ENCODE assay signal across 22 mouse cellular contexts in the genomic region with DNA sequence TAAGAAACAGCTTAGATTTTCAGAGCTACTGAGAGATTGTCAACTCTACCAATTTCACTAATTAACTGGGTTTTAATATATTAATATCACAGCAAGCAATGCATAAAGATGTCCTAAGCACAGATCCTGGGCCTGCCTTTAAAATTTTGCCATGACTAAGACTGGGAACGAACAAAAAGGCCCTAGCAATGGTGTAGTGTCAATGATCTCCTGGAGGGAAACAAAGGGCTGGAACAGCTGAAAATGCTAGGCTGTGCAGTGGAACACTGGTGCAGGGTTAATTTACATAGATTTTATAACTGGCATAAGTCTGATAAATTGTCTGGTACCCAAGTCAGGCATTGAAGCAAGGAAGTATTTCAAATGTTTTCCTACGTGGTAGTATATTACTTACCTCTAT.
A peak's percentile ranks its signal among the peaks of the same experiment; 100 is the strongest.
DNase-seq lines count a peak whose midpoint lies in the region; ATAC-seq and TF ChIP-seq lines count a peak whose summit lies in the region.
"Had no signal": no experiment of that assay in that cellular context is flagged by ENCODE, and none has a peak within 500 bp of the region (broad histone marks: within the 10 kb centered on the region; RNA-seq: fewer than 3 reads in every experiment).

No protein-coding gene starts in this region.

- H3K36me3 ChIP-seq in hindbrain, embryonic 13.5 days = peaks cover 11% of the 10 kb centered on the region
- H3K36me3 ChIP-seq in hindbrain, postnatal 0 days (ENCODE audit: insufficient read depth, low read length) = peaks cover 7% of the 10 kb centered on the region
- peaks cover 7% of the 10 kb centered on the region for H3K36me3 ChIP-seq in midbrain, embryonic 12.5 days
- H3K36me3 ChIP-seq in midbrain, embryonic 10.5 days = peaks cover 10% of the 10 kb centered on the region; the same call in 1 of the 2 replicates
- peaks cover 14% of the 10 kb centered on the region for H3K36me3 ChIP-seq in midbrain, embryonic 14.5 days (ENCODE audit: control insufficient read depth, insufficient read depth, low read length)
- H3K36me3 ChIP-seq: embryonic facial prominence, embryonic 15.5 days; heart, embryonic 12.5 days; intestine, embryonic 15.5 days; liver, embryonic 13.5 days had no signal

- no peak for DNase-seq in hindbrain, postnatal 0 days (ENCODE audit: low spot score)
- no peak for DNase-seq in midbrain, embryonic 10.5 days (ENCODE audit: low spot score)
- DNase-seq in midbrain, embryonic 14.5 days = no peak
- no peak for DNase-seq in thymus, postnatal 0 days (ENCODE audit: low spot score)
- no peak for DNase-seq in frontal cortex, postnatal 14 days (ENCODE audit: low spot score in 2 of 2)
- DNase-seq: adrenal gland, postnatal 25 days; cerebellum, adult 8-10 months; gastrocnemius, postnatal 14 days; heart, adult 18-20 months; heart, postnatal 10 days; kidney, postnatal 25 days; liver, embryonic 13.5 days; lung, adult 2 months; lung, postnatal 14 days; thymus, adult 18-20 months had no signal

- H3K27me3 ChIP-seq in hindbrain, embryonic 13.5 days = no peaks in the 10 kb centered on the region
- no peaks in the 10 kb centered on the region for H3K27me3 ChIP-seq in hindbrain, postnatal 0 days (ENCODE audit: insufficient read depth, low read length)
- no peaks in the 10 kb centered on the region for H3K27me3 ChIP-seq in midbrain, embryonic 12.5 days
- no peaks in the 10 kb centered on the region for H3K27me3 ChIP-seq in midbrain, embryonic 10.5 days (ENCODE audit: low read depth, poor library complexity, severe bottlenecking)
- no peaks in the 10 kb centered on the region for H3K27me3 ChIP-seq in midbrain, embryonic 14.5 days (ENCODE audit: control insufficient read depth, insufficient read depth, low read length)
- H3K27me3 ChIP-seq: embryonic facial prominence, embryonic 15.5 days; heart, embryonic 12.5 days; intestine, embryonic 15.5 days; liver, embryonic 13.5 days had no signal

- H3K4me2 ChIP-seq in hindbrain, embryonic 13.5 days = no peak overlapping the region
- no peak overlapping the region for H3K4me2 ChIP-seq in hindbrain, postnatal 0 days (ENCODE audit: low read depth, low read length)
- H3K4me2 ChIP-seq in midbrain, embryonic 12.5 days (replicated peaks) = no peak overlapping the region
- H3K4me2 ChIP-seq in midbrain, embryonic 14.5 days (ENCODE audit: low read length) = no peak overlapping the region
- H3K4me2 ChIP-seq: embryonic facial prominence, embryonic 15.5 days; heart, embryonic 12.5 days; intestine, embryonic 15.5 days; liver, embryonic 13.5 days had no signal

- H3K9ac ChIP-seq in hindbrain, embryonic 13.5 days = no peak overlapping the region
- H3K9ac ChIP-seq in hindbrain, postnatal 0 days (replicated peaks; ENCODE audit: low read length) = no peak overlapping the region
- H3K9ac ChIP-seq in midbrain, embryonic 12.5 days (replicated peaks) = no peak overlapping the region
- H3K9ac ChIP-seq in midbrain, embryonic 14.5 days (replicated peaks; ENCODE audit: low read length) = no peak overlapping the region
- H3K9ac ChIP-seq: embryonic facial prominence, embryonic 15.5 days; heart, embryonic 12.5 days; intestine, embryonic 15.5 days; liver, embryonic 13.5 days had no signal

- peaks cover 28% of the 10 kb centered on the region for H3K4me1 ChIP-seq in hindbrain, embryonic 13.5 days (replicated peaks)
- 0 out of 2 replicates have a peak, but pooled peaks cover 5% of the 10 kb centered on the region for H3K4me1 ChIP-seq in hindbrain, postnatal 0 days (ENCODE audit: insufficient read depth, low read length)
- peaks cover 21% of the 10 kb centered on the region for H3K4me1 ChIP-seq in midbrain, embryonic 12.5 days
- peaks cover 18% of the 10 kb centered on the region; the same call in 1 of the 2 replicates for H3K4me1 ChIP-seq in midbrain, embryonic 10.5 days
- H3K4me1 ChIP-seq in midbrain, embryonic 14.5 days (ENCODE audit: control insufficient read depth, insufficient read depth, low read length) = peaks cover 18% of the 10 kb centered on the region
- H3K4me1 ChIP-seq in olfactory bulb, adult 2 months (ENCODE audit: control insufficient read depth, insufficient read depth, low read length) = no peaks in the 10 kb centered on the region
- H3K4me1 ChIP-seq: embryonic facial prominence, embryonic 15.5 days; heart, embryonic 12.5 days; intestine, embryonic 15.5 days; liver, embryonic 13.5 days had no signal

- no peak for TF ChIP-seq CTCF in hindbrain, postnatal 0 days (IDR thresholded peaks at IDR 0.05; ENCODE audit: low read depth)
- no peak for TF ChIP-seq CTCF in olfactory bulb, adult 2 months (IDR thresholded peaks at IDR 0.05; ENCODE audit: insufficient read depth, low read depth, low read length)

- no peak for ATAC-seq in hindbrain, embryonic 13.5 days (ENCODE audit: low FRiP score)
- no peak for ATAC-seq in hindbrain, postnatal 0 days
- ATAC-seq in midbrain, embryonic 12.5 days (ENCODE audit: low FRiP score, low read depth) = 0 out of 2 replicates have a peak, but pooled peaks have one; percentile 38
- no peak for ATAC-seq in midbrain, embryonic 14.5 days (ENCODE audit: low FRiP score, low TSS enrichment)
- ATAC-seq: intestine, embryonic 15.5 days had no signal

- peak overlapping the region; percentile 62 for H3K27ac ChIP-seq in hindbrain, embryonic 13.5 days
- H3K27ac ChIP-seq in hindbrain, postnatal 0 days = no peak overlapping the region
- H3K27ac ChIP-seq in midbrain, embryonic 12.5 days (replicated peaks) = 0 out of 2 replicates have a peak overlapping the region, but pooled peaks have one; percentile 15
- no peak overlapping the region for H3K27ac ChIP-seq in midbrain, embryonic 10.5 days (replicated peaks)
- H3K27ac ChIP-seq in midbrain, embryonic 14.5 days (replicated peaks; ENCODE audit: low read depth, low read length) = peak overlapping the region; percentile 15; the same call in 1 of the 2 replicates
- H3K27ac ChIP-seq in olfactory bulb, adult 2 months (ENCODE audit: insufficient read depth, low read depth, low read length) = peak overlapping the region; percentile 29; the same call in 1 of the 2 replicates
- H3K27ac ChIP-seq: embryonic facial prominence, embryonic 15.5 days; hindbrain, embryonic 10.5 days; intestine, embryonic 15.5 days; liver, embryonic 13.5 days had no signal

- no peaks in the 10 kb centered on the region for H3K9me3 ChIP-seq in hindbrain, embryonic 13.5 days
- no peaks in the 10 kb centered on the region for H3K9me3 ChIP-seq in hindbrain, postnatal 0 days (ENCODE audit: low read length)
- H3K9me3 ChIP-seq in midbrain, embryonic 12.5 days = no peaks in the 10 kb centered on the region
- H3K9me3 ChIP-seq in midbrain, embryonic 10.5 days (replicated peaks) = no peaks in the 10 kb centered on the region
- no peaks in the 10 kb centered on the region for H3K9me3 ChIP-seq in midbrain, embryonic 14.5 days (ENCODE audit: control insufficient read depth, low read length)
- H3K9me3 ChIP-seq: embryonic facial prominence, embryonic 15.5 days; heart, embryonic 12.5 days; hindbrain, embryonic 10.5 days; intestine, embryonic 15.5 days; liver, embryonic 13.5 days had no signal

- H3K4me3 ChIP-seq in hindbrain, embryonic 13.5 days = no peak overlapping the region
- no peak overlapping the region for H3K4me3 ChIP-seq in hindbrain, postnatal 0 days (ENCODE audit: low read length)
- H3K4me3 ChIP-seq in midbrain, embryonic 12.5 days = no peak overlapping the region
- no peak overlapping the region for H3K4me3 ChIP-seq in midbrain, embryonic 10.5 days
- no peak overlapping the region for H3K4me3 ChIP-seq in midbrain, embryonic 14.5 days (replicated peaks; ENCODE audit: low read depth, low read length)
- no peak overlapping the region for H3K4me3 ChIP-seq in olfactory bulb, adult 2 months (ENCODE audit: insufficient read depth, low read depth, low read length)
- H3K4me3 ChIP-seq: embryonic facial prominence, embryonic 15.5 days; heart, embryonic 12.5 days; hindbrain, embryonic 10.5 days; intestine, embryonic 15.5 days; liver, embryonic 13.5 days had no signal

- WGBS in hindbrain, embryonic 13.5 days = 42% methylated on average over 2 of the region's 2 CpGs
- WGBS in hindbrain, postnatal 0 days = 42% methylated on average over 2 of the region's 2 CpGs
- WGBS in midbrain, embryonic 12.5 days = 59% methylated on average over 2 of the region's 2 CpGs
- 71% methylated on average over 2 of the region's 2 CpGs for WGBS in midbrain, embryonic 10.5 days
- WGBS in midbrain, embryonic 14.5 days = 44% methylated on average over 2 of the region's 2 CpGs
- WGBS in olfactory bulb, adult 2 months = 51% methylated on average over 2 of the region's 2 CpGs

- no peak for TF ChIP-seq POLR2A in olfactory bulb, adult 2 months (IDR thresholded peaks at IDR 0.05; ENCODE audit: insufficient read depth, low read depth, low read length)

Comparison
In these comparisons a context has a peak if more than half of its experiments do, and no peak if none do; other contexts are left out.
1. H3K27ac ChIP-seq: peak in hindbrain, embryonic 13.5 days (single experiment), midbrain, embryonic 12.5 days (single experiment), midbrain, embryonic 14.5 days (single experiment) and olfactory bulb, adult 2 months (single experiment); none in hindbrain, postnatal 0 days (single experiment) and midbrain, embryonic 10.5 days (single experiment).